Mouse (Mus musculus) heart, postnatal 10 days (tissue): Measurements from ENCODE around the gene Zswim3. TPM values are rescaled to one million over a fixed set of nuclear protein-coding genes. Genes with fewer than 3 reads are reported as not detected.

Experiments
- DNase-seq, 2 experiments: peaks; one replicate each; pipeline ENCODE4 v3.0.0; 2021
- intact Hi-C: fragments of 180-260 bp; cut with DNase I; formaldehyde crosslinking; loops from one replicate; pipeline ENCODE4 v1.15.1; 2025
- total RNA-seq, 2 experiments: library from RNA; stranded (reverse); gene quantifications; 2 replicates each; pipeline ENCODE4 v1.2.3; 2021

The Zswim3 gene
- total RNA-seq, 2 experiments from 2014 or later, result 2.1 to 2.9 TPM

DNA sequence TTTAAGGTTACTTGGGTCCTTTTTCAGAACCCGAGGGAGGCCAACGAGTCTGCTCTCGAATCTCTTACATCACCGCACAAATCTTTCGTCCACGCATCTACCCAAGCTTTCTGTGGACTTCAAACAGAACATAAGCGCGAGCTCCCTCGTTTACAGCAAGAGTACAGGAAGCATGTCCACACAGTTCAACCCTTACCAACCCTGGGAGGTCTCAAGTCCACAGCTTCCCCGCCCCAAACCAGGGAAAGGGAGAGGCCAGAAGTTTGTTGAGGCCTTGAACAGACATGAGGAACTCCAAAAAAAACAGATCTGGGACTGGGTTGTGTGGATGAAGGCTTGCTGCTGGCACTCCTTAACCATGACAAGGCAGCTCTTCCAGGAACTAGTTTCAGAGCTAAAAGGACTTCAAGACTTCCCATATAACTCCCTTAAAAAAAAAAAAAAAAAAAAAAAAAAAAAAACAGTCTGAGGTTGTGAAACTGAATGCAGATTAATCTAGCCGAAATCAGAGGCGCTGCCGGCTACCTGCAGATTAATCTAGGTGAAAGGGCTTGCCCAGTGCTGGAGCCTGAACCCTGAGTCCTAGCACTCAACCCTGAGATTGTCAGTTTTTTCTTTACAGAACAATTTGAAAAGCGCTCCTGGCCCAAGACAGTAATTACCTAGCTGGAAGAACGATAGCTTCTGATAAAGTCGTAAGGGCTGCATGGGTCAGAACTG, 1.5 kb upstream of the Zswim3 start:
- intact Hi-C loops, result no loop called here
- DNase-seq, result no peak

DNA sequence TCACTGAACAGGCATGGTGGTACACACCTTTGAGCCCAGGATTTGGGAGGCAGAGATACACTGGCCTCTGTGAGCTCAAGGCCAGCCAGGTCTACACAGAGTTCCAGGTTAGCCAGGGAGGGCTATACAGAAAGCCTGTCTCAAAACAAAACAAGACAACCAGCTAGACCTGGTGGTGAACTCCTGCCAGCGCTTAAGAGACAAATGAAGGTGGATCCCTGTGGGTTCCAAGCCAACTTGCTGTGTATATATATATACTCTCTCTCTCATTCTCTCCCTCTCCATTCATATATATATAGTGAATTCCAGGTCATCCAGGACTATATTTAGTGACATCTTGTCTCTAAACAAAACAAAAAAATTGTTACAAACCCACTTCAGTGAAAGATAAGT, 981 bp upstream of the Zswim3 start:
- intact Hi-C loops, result no loop called here
- DNase-seq, result no peak

DNA sequence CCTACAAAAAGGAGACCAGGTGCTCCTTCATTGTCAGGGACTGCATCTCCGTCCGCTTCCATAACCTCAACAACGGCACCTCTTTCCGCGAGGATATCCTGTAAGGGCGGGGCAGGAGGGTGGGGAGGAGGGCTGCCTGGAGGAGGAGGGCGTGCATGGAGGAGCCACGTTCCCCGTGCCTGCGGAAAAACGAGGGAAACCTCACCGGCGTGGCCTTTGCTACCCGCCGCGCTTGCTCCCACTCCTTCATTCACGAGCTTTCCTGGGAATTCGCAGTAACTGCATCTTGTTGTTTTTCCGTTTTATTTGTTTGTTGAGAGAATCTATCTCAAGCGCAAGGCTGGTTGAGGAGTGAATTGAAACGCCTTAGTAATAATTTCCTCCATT, 427 bp downstream of the Zswim3 start:
- intact Hi-C loops, result no loop called here
- DNase-seq, result no peak

DNA sequence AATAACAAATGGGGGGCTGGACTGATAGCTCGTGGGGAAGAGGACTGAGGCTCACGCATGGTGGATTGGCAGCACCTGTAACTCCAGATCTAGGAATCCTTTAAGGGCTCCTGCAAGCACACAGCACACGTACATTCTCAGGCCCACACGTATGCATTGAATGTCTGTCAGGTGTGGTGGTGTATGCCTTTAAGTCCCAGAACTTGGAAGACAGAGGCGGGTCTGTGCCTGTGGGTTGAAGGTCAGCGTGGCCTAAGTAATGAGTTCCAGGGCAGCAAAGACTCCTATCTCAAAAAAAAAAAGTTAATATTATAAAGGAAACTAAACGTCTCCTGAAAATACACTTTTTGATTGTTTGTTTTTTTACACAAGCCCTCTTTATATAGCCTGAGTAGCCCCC, 1.7 kb downstream of the Zswim3 start:
- no peak for DNase-seq
- intact Hi-C loops, result no loop called here

DNA sequence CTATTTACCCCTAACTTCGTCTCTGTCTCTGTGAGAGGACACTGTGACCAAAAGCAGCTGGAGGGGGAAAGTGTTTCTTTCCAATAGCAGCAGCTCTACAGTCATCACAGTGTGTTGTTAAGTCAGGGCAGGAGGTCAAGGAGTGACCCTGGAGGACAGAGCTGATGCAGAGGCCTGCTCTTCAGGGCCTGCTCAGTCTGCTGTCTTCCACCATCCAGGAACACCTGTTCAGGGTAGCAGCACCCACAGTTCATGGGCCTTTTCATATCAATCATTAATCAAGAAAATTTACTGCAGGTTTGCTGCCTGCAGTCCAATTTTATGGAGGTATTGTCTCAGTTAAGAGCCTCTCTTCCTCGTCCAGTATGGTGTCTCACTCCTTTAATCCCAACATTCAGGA, 8.7 kb downstream of the Zswim3 start:
- intact Hi-C loops, result no loop called here
- no peak for DNase-seq

DNA sequence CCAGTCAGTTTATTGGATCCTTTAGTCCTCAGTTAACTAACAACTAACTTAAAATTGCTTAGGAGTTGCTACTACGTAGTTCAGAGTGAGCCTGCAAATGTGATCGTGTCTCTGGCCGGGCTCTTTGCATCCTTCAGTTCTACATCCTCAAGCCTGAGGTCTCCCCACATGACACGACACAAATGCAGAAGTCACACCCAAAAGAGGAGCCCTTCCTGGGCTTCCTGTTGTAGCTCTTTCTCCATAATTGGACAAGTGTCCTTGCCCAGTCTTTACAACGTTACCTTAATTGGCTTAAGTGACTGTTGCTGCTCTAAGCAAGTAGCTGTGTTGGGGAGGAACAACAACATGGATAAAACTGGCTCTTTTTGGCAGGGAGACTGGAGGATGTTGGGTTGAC, 10.4 kb downstream of the Zswim3 start:
- intact Hi-C loops, result no loop called here
- DNase-seq, result no peak

DNA sequence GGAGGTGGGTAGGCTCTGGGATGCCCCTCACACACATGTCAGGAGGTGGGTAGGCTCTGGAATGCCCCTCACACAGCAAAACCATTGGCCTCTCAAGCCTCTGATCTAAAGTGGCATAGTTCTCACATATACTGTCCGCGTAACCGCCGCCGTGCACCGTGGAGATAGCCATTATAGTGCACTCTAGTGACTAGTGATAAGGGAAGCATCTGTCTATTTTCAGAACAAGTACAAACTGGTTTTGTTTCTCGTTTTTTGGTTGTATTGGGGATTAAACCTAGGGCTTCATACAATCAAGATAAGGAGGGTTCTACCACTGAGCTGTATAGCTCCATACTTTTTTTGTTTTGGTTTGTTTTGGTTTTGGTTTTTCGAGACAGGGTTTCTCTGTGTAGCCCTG, 10.9 kb downstream of the Zswim3 start:
- DNase-seq, result no peak
- intact Hi-C loops, result no loop called here

DNA sequence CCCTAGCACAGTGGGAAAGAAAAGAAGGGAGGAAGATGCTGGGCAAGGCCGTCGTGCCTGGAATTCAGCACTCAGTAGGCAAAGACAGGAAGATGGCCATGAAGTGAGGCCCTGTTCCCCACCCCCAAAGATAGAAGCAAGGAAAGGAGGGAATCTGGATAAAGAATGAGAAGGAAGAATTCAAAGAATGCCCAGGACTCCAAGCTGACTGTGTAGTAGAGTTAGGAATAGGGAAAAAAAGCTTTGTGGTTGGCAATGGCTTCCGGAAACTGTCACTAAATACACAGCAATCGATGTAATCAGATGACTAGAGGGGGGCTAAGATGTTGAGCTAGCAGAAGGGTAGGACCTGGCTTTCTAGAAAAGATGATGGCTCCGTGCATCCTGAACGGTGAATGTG, 12.3 kb downstream of the Zswim3 start:
- DNase-seq, result no peak

DNA sequence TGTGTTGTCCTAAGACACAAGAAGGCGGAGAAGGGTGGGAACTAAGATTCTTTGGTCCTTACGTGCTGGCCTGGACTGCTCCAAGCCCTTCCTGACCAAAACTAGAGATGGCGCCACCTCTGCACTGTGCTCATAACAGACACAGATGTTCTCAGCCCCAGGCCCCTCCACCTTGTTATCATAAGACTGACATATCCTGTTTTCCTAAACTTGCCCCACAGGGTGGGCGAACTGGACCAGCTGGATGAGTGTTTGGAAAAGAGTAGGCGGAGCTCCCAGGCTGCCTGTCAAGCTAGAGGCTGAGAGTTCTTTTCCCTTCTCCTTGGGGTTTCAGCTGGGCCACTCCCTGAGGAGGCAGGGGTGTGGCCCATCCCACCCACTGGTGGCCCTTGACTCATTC, 12.8 kb downstream of the Zswim3 start:
- no peak for DNase-seq
- intact Hi-C loops, result no loop called here

More for the DNA sequence above, 12.3 kb downstream of the Zswim3 start:
- intact Hi-C loops, result no loop called here

DNA sequence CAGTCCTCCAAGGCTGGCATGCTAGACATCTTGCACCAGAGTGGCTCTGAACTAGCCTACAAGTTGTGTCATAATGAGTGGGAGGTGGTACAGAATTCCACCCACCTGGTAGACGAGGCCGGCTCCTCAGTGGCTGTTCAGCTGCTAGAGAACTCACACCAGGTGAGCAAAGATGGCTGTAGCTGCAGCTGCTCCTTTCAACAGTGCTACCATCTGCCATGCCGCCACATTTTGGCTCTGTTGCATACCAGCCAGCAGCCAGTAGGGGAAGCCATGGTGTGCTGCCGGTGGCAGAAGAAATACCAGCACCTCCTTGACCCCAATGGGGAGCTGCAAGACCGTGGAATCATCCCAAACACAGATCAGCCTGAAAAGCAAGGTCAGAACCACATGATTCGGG, 16.2 kb downstream of the Zswim3 start:
- intact Hi-C loops, result loop anchor here (5.0 kb wide), 1 partner anchor 211 kb away; the partner anchor contains the start of gene Ncoa5
- DNase-seq, result no peak

DNA sequence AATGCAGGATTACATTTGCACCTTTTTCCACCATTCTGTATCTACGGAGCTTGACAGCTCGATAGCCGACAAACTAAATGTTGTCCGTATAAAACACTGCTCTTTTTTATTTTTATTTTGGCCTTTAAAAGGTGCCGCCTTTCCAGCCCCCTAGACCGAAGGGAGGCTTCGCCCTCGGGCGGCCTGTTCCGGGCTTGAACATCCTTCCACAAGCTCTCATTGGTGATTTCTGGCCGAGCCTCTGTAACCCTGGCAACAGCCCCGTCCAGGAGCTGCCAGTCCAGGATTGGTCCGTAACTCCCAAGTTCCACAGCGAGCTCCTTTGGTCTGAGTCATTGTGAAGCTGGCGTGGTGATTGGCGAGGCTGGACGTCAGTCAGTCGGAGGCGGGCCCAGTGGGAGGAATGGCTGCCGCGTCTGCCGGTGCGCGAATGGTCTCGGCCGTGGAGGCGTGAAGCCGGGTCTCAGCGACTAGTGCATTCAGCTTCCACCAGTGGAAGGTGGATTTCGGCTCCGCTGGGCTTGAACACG, 17.8 kb downstream of the Zswim3 start, which contains the start of gene Zswim1:
Gene Zswim1 (plus strand): TSS at position 51 of the 530 bp plus-strand sequence.
- intact Hi-C loops, result loop anchor here (5.0 kb wide), 1 partner anchor 210 kb away; the partner anchor contains the start of gene Ncoa5
- peak; percentile 100 for DNase-seq

DNA sequence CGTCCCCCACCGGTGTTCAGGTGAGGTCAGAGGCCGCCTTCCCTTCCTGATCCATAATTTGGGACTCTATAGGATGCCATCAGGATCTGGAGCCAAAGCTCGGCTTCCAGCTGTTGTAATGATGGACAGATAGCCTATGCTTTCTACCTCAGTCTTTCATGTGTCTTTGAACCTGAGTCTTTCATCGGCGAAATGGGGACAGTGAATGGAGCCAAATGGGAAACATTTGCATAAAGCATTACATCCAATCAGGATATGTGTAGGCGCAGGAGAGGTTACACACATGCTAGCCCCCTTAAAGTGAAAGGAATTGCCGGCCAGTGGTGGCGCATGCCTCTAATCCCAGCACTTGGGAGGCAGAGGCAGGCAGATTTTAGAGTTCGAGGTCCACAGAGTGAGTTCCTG, 18.3 kb downstream of the Zswim3 start:
- intact Hi-C loops, result loop anchor here (5.0 kb wide), 1 partner anchor 209 kb away; the partner anchor contains the start of gene Ncoa5
- no peak for DNase-seq

DNA sequence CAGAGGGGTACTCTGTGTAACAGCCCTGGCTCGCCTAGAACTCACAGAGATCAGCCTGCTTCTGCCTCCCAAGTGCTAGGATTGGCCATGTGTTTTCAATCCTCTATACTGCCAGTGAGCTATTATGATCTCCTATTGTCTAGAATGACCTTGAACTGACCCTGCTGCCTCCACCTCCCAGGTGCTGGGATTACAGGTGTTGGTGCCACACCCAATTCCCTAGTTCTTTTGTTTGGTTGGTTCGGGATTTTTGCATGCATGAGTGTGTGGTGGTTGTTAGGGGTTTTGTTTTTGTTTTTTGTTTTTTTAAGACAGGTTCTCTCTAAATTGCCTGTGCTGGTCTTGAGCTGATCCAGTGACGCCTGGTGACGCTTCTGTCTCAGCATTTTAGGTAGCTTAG, 19.1 kb downstream of the Zswim3 start:
- no peak for DNase-seq
- intact Hi-C loops, result loop anchor here (5.0 kb wide), 1 partner anchor 208 kb away; the partner anchor contains the start of gene Ncoa5

DNA sequence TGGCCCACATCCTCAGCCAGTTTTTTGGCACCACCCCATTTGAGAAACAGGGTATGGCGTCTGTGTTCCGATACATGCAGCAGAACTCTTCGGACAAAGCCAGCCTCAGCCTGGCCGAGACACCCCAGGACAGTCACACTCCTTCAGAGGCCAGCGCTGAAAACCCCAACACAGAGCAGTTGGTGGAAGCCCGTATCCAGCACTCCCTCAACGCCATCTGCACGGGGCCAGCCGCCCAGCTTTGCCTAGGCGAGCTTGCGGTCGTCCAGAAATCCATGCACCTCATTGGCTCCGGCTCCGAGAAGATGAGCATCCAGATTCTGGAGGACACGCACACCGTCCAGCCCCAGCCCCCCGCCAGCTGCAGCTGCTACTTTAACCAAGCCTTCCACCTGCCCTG, 20.6 kb downstream of the Zswim3 start:
- DNase-seq, result no peak
- intact Hi-C loops, result no loop called here

DNA sequence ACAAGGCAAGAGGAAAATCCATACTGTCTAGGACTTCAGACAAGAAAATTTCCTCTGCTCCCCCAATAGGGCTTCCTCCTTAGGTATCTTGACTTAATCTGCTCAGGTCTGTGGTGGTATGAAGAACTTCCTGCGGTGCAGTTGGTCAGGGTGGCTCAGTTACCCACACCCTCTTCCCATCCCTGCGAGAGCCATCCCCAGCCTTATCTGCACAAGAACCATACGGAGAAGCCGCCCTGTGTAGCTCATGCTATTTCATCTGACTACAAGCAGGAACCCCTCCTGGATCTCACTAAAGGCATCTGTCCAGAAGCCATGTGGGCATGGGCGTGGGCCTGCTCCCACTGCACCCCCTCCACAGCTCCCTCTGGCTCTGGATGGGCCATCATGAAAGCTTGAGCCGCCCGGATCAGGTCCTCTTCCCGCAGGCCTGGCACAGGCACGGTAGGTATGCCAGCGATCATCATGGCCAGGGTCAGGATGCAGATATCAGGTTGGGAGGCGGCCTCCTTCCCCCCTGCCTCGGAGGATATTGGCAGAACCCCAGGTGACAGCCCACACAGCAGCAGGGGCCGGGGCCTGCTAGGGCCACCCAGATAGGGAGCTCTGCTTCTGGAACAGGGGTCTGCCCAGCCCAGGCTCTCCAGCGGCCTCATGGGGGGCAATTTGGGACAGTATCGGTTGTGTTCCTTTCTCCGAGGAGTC, 22.4 kb downstream of the Zswim3 start:
- intact Hi-C loops, result no loop called here
- no peak for DNase-seq

DNA sequence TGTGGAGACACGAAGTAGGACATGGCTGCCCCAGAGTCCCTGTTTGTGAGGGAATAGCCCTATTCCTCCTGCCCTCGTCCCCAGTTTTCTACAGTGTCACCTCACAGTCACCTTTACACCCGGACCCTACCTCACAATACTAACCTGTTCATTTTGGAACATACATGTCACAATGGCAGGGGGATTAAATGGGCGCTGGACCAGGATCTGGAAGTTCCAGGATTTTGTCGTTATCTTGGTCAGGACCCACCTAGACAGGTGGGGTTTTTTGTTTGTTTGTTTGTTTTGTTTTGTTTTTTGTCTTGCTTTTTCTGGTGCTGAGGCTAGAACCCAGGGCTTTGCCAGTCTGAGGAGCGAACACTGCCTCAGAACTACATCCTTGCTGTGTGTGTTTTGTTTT, 23.5 kb downstream of the Zswim3 start, which contains the start of gene Spata25:
Gene Spata25 (minus strand): TSS at position 101 of the 400 bp plus-strand sequence.
- no peak for DNase-seq
- intact Hi-C loops, result no loop called here

DNA sequence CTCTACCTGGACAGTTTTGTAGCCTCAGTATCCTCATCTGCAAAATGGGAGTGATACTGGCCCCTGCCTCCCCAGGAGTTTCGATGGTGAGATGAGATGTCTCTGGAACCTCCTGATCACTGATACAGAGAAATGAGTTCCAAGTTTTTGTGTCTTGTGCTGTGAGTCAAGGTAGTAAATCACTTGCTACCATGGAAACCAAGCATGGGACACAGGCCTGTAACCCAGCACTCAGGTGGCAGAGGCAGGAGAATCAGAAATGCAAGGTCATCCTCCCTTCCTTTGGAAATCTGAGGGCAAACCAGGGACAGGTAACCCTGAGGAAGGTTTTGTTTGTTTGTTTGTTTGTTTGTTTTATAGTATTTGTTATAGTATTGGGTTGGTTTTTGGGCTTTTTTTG, 24.2 kb downstream of the Zswim3 start:
- DNase-seq, result no peak

DNA sequence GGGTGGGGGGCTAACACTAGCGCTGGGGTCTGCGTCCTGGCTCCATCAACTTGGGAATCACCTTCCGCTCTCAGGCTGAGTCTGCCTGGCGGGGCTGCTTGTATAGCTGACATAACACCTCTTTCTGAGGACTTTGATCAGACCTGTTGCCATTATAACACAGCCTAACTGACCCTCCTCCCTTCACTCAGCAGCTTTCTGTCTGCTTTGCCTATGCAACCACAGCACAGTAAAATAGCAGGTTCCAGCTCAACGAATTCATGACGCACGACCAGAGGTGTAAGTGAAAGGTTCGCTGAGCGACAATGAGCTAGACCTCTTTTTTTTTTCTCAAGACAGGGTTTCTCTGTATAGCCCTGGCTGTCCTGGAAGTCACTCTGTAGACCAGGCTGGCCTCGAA, 26.1 kb downstream of the Zswim3 start:
- intact Hi-C loops, result loop anchor here (5.0 kb wide), 1 partner anchor 66 kb away; no protein-coding TSS in a partner anchor
- DNase-seq, result no peak

More for the DNA sequence above, 24.2 kb downstream of the Zswim3 start:
- intact Hi-C loops, result no loop called here

DNA sequence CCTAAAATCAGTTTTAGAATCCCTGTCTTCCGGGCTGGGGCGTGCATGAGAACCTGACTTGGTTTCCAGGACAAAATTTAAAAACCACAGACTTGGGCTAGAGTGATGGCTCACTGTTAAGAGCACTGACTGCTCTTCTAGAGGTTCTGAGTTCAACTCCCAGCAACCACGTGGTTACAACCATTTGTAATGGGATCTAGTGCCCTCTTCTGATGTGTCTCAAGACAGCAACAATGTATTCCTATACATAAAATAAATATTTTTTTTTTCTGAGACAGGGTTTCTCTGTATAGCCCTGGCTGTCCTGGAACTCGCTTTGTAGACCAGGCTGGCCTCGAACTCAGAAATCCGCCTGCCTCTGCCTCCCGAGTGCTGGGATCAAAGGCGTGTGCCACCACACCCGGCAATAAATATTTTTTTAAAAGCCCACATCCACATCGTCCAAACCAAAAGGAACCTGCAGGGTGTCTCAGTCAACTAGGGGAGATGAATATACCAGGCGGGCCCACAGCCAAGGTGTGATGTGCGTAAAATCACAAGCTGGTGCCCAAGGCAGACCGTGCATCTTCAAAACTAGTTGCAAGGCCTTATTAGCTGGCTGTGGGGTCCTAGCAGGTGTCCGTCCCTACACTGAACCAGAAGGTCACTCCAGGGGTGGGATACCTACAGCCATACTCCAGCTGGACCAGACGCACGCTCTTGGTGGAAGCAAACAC, 27.3 kb downstream of the Zswim3 start:
- peak in 1 of 2 experiments; percentile 26 for DNase-seq
- intact Hi-C loops, result loop anchor here (2.0 to 5.0 kb wide), 2 partner anchors 65 to 79 kb away; partner anchors contain the start of gene Zfp335

DNA sequence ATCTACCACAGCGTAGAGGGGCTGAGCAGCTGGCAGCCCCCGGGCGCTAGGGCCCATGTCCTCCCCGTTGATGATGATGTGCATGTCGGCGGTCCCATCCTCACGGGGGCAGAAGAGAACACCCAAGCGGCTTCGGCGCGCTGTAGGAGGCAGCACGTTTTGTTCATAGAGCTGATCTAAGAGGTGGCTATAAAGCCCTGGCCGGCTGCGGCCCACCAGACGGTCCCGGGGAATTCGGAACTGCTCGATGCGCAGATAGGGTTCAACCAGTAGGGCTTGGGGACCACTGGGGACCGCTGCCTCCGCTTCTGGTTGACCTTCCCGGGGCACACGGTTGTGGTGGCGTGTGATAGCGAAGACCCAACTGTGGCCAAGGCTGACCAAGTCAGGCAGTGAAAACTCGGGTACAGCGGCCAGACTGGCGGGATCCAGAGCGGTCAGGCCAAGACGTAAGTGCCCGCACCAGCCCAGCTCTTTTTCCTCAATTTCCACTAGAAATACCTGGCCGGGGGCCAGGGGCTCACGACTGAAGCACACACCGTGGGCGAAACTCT, 27.9 kb downstream of the Zswim3 start, which contains the start of gene Ctsa:
Gene Ctsa (plus strand): TSS at position 126 of the 554 bp plus-strand sequence.
- intact Hi-C loops, result loop anchor here (1.0 to 5.0 kb wide), 3 partner anchors 46 to 78 kb away; partner anchors contain the start of genes Pcif1 and Zfp335
- DNase-seq, result peak; percentile 87 to 88
